Mouse (Mus musculus) forebrain, embryonic 13.5 days (tissue): ENCODE results near the gene Pla2g7. TPM values are rescaled to one million over a fixed set of nuclear protein-coding genes. Genes with fewer than 3 reads are reported as not detected.

Source experiments
- ATAC-seq: fragments of 200-750 bp; cut with Nextera tagmentation; 2 replicates; pipeline ENCODE4 v1.8.0; 2017
- H3K27ac ChIP-seq: fragments of 300-500 bp; sonication (generic); 2 replicates; pipeline ENCODE4 v1.5.1; 2015; ENCODE audit warnings: inconsistent platforms, mild to moderate bottlenecking, moderate library complexity
- H3K27me3 ChIP-seq: fragments of 300-500 bp; sonication (generic); 2 replicates; pipeline ENCODE4 v1.6.1; 2015; ENCODE audit warnings: mild to moderate bottlenecking, inconsistent platforms
- H3K36me3 ChIP-seq: fragments of 300-500 bp; sonication (generic); 2 replicates; pipeline ENCODE4 v1.6.1; 2015; ENCODE audit warnings: mild to moderate bottlenecking, inconsistent platforms; ENCODE audit not compliant: poor library complexity, severe bottlenecking
- H3K4me1 ChIP-seq: fragments of 300-500 bp; sonication (generic); 2 replicates; pipeline ENCODE4 v1.6.1; 2015; ENCODE audit warnings: inconsistent platforms
- H3K4me2 ChIP-seq: fragments of 300-500 bp; sonication (generic); 2 replicates; pipeline ENCODE4 v1.6.1; 2015; ENCODE audit warnings: inconsistent platforms, mild to moderate bottlenecking, moderate library complexity
- H3K4me3 ChIP-seq: fragments of 300-500 bp; sonication (generic); 2 replicates; pipeline ENCODE4 v1.5.1; 2015; ENCODE audit warnings: mild to moderate bottlenecking, inconsistent platforms
- H3K9ac ChIP-seq: fragments of 300-500 bp; sonication (generic); 2 replicates; pipeline ENCODE4 v1.6.1; 2015; ENCODE audit warnings: mild to moderate bottlenecking, inconsistent platforms
- H3K9me3 ChIP-seq: fragments of 300-500 bp; sonication (generic); replicated peaks from 2 replicates; pipeline ENCODE4 v1.6.1; 2016; ENCODE audit warnings: inconsistent platforms
- WGBS: fragments of 180-500 bp; shearing (Covaris S2); methylation state at CpG from one replicate; pipeline ENCODE4 v1.1.7; 2015; 5-methylcytosine and 5-hydroxymethylcytosine counted together
- polyA plus RNA-seq: library from polyadenylated mRNA; unstranded; fragments of >200 nt; fragmentation: Nextera tagmentation; extraction: Ambion mirVana; gene quantifications from 2 replicates; pipeline ENCODE4 v1.2.1, GENCODE M21; 2015

The Pla2g7 gene
- polyA plus RNA-seq, 1 experiment from 2014 or later = 3.5 TPM

- Histone ChIP-seq H3K4me1 (0 out of 2 replicates have a peak, but pooled peaks cover 6% of the 10 kb centered on the region), H3K36me3 (no peaks in the 10 kb centered on the region), H3K4me2 (no peak overlapping the region), H3K27ac (no peak overlapping the region), H3K9me3 (no peaks in the 10 kb centered on the region), H3K9ac (no peak overlapping the region), H3K4me3 (no peak overlapping the region), H3K27me3 (no peaks in the 10 kb centered on the region)
- 84% methylated on average over 12 of the region's 12 CpGs for WGBS
- no peak for ATAC-seq
Measured at GRCm38 (mm10) chr17:43554516-43555403, 13.1 kb upstream of the Pla2g7 start.

GRCm38 (mm10) chr17:43557104-43557503, 10.8 kb upstream of the Pla2g7 start:
- WGBS = 83% methylated on average over 4 of the region's 4 CpGs

GRCm38 (mm10) chr17:43557541-43558090, 10.3 kb upstream of the Pla2g7 start:
- Histone ChIP-seq H3K4me1 (0 out of 2 replicates have a peak, but pooled peaks cover 6% of the 10 kb centered on the region), H3K27me3 (no peaks in the 10 kb centered on the region), H3K4me2 (no peak overlapping the region), H3K9ac (no peak overlapping the region), H3K4me3 (no peak overlapping the region), H3K27ac (no peak overlapping the region), H3K36me3 (no peaks in the 10 kb centered on the region), H3K9me3 (no peaks in the 10 kb centered on the region)
- peak; percentile 53; the same call in 1 of the 2 replicates for ATAC-seq
- WGBS = 41% methylated on average over 6 of the region's 6 CpGs

More at GRCm38 (mm10) chr17:43557104-43557503, 10.8 kb upstream of the Pla2g7 start:
- H3K4me1 ChIP-seq = 0 out of 2 replicates have a peak, but pooled peaks cover 6% of the 10 kb centered on the region
- no peaks in the 10 kb centered on the region for H3K9me3 ChIP-seq
- 0 out of 2 replicates have a peak, but pooled peaks have one; percentile 16 for ATAC-seq
- H3K36me3 ChIP-seq = no peaks in the 10 kb centered on the region
- H3K4me2 ChIP-seq = no peak overlapping the region
- H3K4me3 ChIP-seq = no peak overlapping the region
- no peak overlapping the region for H3K27ac ChIP-seq
- H3K9ac ChIP-seq = no peak overlapping the region
- no peaks in the 10 kb centered on the region for H3K27me3 ChIP-seq

- Histone ChIP-seq H3K9me3 (no peaks in the 10 kb centered on the region), H3K9ac (no peak overlapping the region), H3K4me1 (0 out of 2 replicates have a peak, but pooled peaks cover 6% of the 10 kb centered on the region), H3K27ac (no peak overlapping the region), H3K27me3 (no peaks in the 10 kb centered on the region), H3K36me3 (no peaks in the 10 kb centered on the region), H3K4me2 (no peak overlapping the region), H3K4me3 (no peak overlapping the region)
- 90% methylated on average over 3 of the region's 3 CpGs for WGBS
- ATAC-seq = no peak
Measured at GRCm38 (mm10) chr17:43558678-43559077, 9.2 kb upstream of the Pla2g7 start.

GRCm38 (mm10) chr17:43563192-43563987, 4.5 kb upstream of the Pla2g7 start:
- H3K4me2 ChIP-seq = no peak overlapping the region
- no peaks in the 10 kb centered on the region for H3K27me3 ChIP-seq
- no peaks in the 10 kb centered on the region for H3K36me3 ChIP-seq
- no peaks in the 10 kb centered on the region for H3K9me3 ChIP-seq
- ATAC-seq = no peak
- H3K27ac ChIP-seq = no peak overlapping the region
- H3K9ac ChIP-seq = no peak overlapping the region
- WGBS = 88% methylated on average over 7 of the region's 7 CpGs
- no peak overlapping the region for H3K4me3 ChIP-seq
- peaks cover 4% of the 10 kb centered on the region; the same call in 1 of the 2 replicates for H3K4me1 ChIP-seq

- Histone ChIP-seq H3K27me3 (no peaks in the 10 kb centered on the region), H3K4me2 (peak overlapping the region; percentile 80), H3K4me3 (peak overlapping the region; percentile 47), H3K9me3 (no peaks in the 10 kb centered on the region), H3K4me1 (peaks cover 4% of the 10 kb centered on the region; the same call in 1 of the 2 replicates), H3K9ac (peak overlapping the region; percentile 60), H3K27ac (no peak overlapping the region), H3K36me3 (no peaks in the 10 kb centered on the region)
- ATAC-seq = peak; percentile 63
- WGBS = 4% methylated on average over 12 of the region's 12 CpGs
Measured at GRCm38 (mm10) chr17:43567593-43567991, 306 bp upstream of the Pla2g7 start.

GRCm38 (mm10) chr17:43569287-43569686, 1.4 kb downstream of the Pla2g7 start:
- Histone ChIP-seq H3K4me1 (peaks cover 8% of the 10 kb centered on the region), H3K36me3 (no peaks in the 10 kb centered on the region), H3K4me3 (no peak overlapping the region), H3K27ac (no peak overlapping the region), H3K4me2 (no peak overlapping the region), H3K27me3 (no peaks in the 10 kb centered on the region), H3K9ac (no peak overlapping the region), H3K9me3 (no peaks in the 10 kb centered on the region)
- 60% methylated on average over 7 of the region's 7 CpGs for WGBS
- no peak for ATAC-seq

- H3K4me1 ChIP-seq = peaks cover 4% of the 10 kb centered on the region
- H3K9me3 ChIP-seq = no peaks in the 10 kb centered on the region
- 18% methylated on average over 3 of the region's 3 CpGs for WGBS
- H3K27ac ChIP-seq = no peak overlapping the region
- no peak overlapping the region for H3K9ac ChIP-seq
- no peak overlapping the region for H3K4me2 ChIP-seq
- ATAC-seq = no peak; the same call in 1 of the 2 replicates
- no peaks in the 10 kb centered on the region for H3K27me3 ChIP-seq
- no peaks in the 10 kb centered on the region for H3K36me3 ChIP-seq
- H3K4me3 ChIP-seq = no peak overlapping the region
Measured at GRCm38 (mm10) chr17:43573624-43574073, 5.8 kb downstream of the Pla2g7 start.

GRCm38 (mm10) chr17:43580456-43580855, 12.6 kb downstream of the Pla2g7 start:
- H3K36me3 ChIP-seq = no peaks in the 10 kb centered on the region
- H3K9ac ChIP-seq = no peak overlapping the region
- peak overlapping the region; percentile 6 for H3K4me2 ChIP-seq
- no peak overlapping the region for H3K27ac ChIP-seq
- H3K4me3 ChIP-seq = no peak overlapping the region
- H3K27me3 ChIP-seq = no peaks in the 10 kb centered on the region
- WGBS = 33% methylated on average over 3 of the region's 3 CpGs
- H3K4me1 ChIP-seq = no peaks in the 10 kb centered on the region
- H3K9me3 ChIP-seq = no peaks in the 10 kb centered on the region
- no peak for ATAC-seq

GRCm38 (mm10) chr17:43581012-43581467, 13.1 kb downstream of the Pla2g7 start:
- H3K36me3 ChIP-seq = no peaks in the 10 kb centered on the region
- no peak overlapping the region for H3K4me3 ChIP-seq
- no peak overlapping the region for H3K9ac ChIP-seq
- H3K9me3 ChIP-seq = no peaks in the 10 kb centered on the region
- no peaks in the 10 kb centered on the region for H3K27me3 ChIP-seq
- WGBS = 29% methylated on average over 8 of the region's 8 CpGs
- H3K4me2 ChIP-seq = peak overlapping the region; percentile 6
- H3K27ac ChIP-seq = 0 out of 2 replicates have a peak overlapping the region, but pooled peaks have one; percentile 1
- no peaks in the 10 kb centered on the region for H3K4me1 ChIP-seq
- peak; percentile 41; the same call in 1 of the 2 replicates for ATAC-seq

GRCm38 (mm10) chr17:43584771-43585170, 16.9 kb downstream of the Pla2g7 start:
- Histone ChIP-seq H3K27ac (no peak overlapping the region), H3K27me3 (no peaks in the 10 kb centered on the region), H3K4me3 (no peak overlapping the region), H3K9me3 (no peaks in the 10 kb centered on the region), H3K36me3 (no peaks in the 10 kb centered on the region), H3K4me2 (no peak overlapping the region), H3K9ac (no peak overlapping the region), H3K4me1 (no peaks in the 10 kb centered on the region)
- ATAC-seq = no peak
- 90% methylated on average over 7 of the region's 7 CpGs for WGBS
